Mouse (Mus musculus) limb, embryonic 12.5 days (tissue): ENCODE measurements around the gene Tnfrsf11a. TPM values are rescaled to one million over a fixed set of nuclear protein-coding genes. Genes with fewer than 3 reads are reported as not detected.

Source experiments
- ATAC-seq: fragments of 200-750 bp; cut with Nextera tagmentation; 2 replicates; pipeline ENCODE4 v1.8.0; 2017; ENCODE audit warnings: low read depth, moderate TSS enrichment; ENCODE audit not compliant: insufficient number of reproducible peaks, insufficient read depth, low FRiP score, low TSS enrichment
- H3K27ac ChIP-seq: fragments of 300-500 bp; sonication (generic); 2 replicates; pipeline ENCODE4 v1.5.1; 2016; ENCODE audit warnings: mild to moderate bottlenecking, moderate library complexity
- H3K27me3 ChIP-seq: fragments of 300-500 bp; sonication (generic); 2 replicates; pipeline ENCODE4 v1.6.1; 2016; ENCODE audit warnings: mild to moderate bottlenecking, moderate library complexity
- H3K36me3 ChIP-seq: fragments of 300-500 bp; sonication (generic); 2 replicates; pipeline ENCODE4 v1.6.1; 2016; ENCODE audit warnings: mild to moderate bottlenecking, moderate library complexity
- H3K4me1 ChIP-seq: fragments of 300-500 bp; sonication (generic); replicated peaks from 2 replicates; pipeline ENCODE4 v1.6.1; 2016
- H3K4me2 ChIP-seq: fragments of 300-500 bp; sonication (generic); 2 replicates; pipeline ENCODE4 v1.6.1; 2016; ENCODE audit warnings: mild to moderate bottlenecking, moderate library complexity
- H3K4me3 ChIP-seq: fragments of 300-500 bp; sonication (generic); replicated peaks from 2 replicates; pipeline ENCODE4 v1.5.1; 2016; ENCODE audit warnings: mild to moderate bottlenecking
- H3K9ac ChIP-seq: fragments of 300-500 bp; sonication (generic); replicated peaks from 2 replicates; pipeline ENCODE4 v1.6.1; 2016; ENCODE audit warnings: mild to moderate bottlenecking, moderate library complexity
- H3K9me3 ChIP-seq: fragments of 300-500 bp; sonication (generic); 2 replicates; pipeline ENCODE4 v1.6.1; 2016; ENCODE audit warnings: mild to moderate bottlenecking, moderate library complexity
- WGBS: fragments of 180-500 bp; shearing (Covaris S2); methylation state at CpG from one replicate; pipeline ENCODE4 v1.1.7; 2016; 5-methylcytosine and 5-hydroxymethylcytosine counted together
- polyA plus RNA-seq: library from polyadenylated mRNA; unstranded; fragments of >200 nt; fragmentation: Nextera tagmentation; extraction: Ambion mirVana; gene quantifications from 2 replicates; pipeline ENCODE4 v1.2.1, GENCODE M21; 2016

The Tnfrsf11a gene
- polyA plus RNA-seq, 1 experiment from 2014 or later = 0.44 TPM

DNA sequence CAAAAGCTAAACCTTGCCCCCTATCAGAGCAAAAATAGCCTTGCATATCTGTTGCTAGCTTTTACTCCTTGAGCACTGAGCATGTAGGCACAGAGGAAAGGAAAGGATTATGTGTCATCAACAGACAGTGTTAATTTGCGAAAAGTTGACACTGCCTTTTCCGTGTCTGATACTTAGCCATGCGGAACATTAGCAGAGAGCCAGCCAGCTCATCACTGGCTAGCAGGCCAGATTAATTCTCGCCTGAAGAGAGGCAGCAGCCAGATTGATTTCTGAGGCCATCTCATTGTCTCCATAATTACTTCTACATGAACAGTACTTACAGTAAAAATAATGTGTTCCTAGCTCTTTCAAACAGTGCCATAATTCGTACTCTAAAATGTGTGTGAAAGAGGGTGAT is 48.7 kb downstream of the Tnfrsf11a start:
- H3K27ac ChIP-seq = no peak overlapping the region
- no peak overlapping the region for H3K4me3 ChIP-seq
- 88% methylated on average over 5 of the region's 5 CpGs for WGBS
- no peaks in the 10 kb centered on the region for H3K27me3 ChIP-seq
- no peaks in the 10 kb centered on the region for H3K4me1 ChIP-seq
- no peak overlapping the region for H3K4me2 ChIP-seq
- H3K9ac ChIP-seq = no peak overlapping the region
- H3K36me3 ChIP-seq = no peaks in the 10 kb centered on the region
- ATAC-seq = no peak
- H3K9me3 ChIP-seq = no peaks in the 10 kb centered on the region

DNA sequence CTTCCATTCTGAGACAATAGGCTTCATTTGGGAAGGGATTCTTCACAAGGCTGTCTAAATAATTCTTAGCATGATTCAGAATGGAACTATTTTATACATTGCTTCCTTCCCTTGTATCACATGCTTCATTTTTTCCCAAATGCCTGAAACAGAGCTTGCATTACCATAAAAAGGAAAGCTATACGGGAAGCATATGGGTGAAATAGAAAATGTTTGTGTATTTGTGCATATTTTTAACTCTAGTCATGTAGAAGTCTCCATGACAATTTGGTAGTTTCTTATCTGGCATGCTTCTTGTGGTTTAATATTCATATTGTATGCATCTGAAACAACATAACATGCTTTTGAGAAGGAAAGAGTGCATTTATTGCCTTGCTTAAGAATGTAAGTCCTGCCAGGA is 52.3 kb downstream of the Tnfrsf11a start:
- ATAC-seq = no peak
- Histone ChIP-seq H3K4me2 (no peak overlapping the region), H3K36me3 (no peaks in the 10 kb centered on the region), H3K4me1 (no peaks in the 10 kb centered on the region), H3K9ac (no peak overlapping the region), H3K27me3 (no peaks in the 10 kb centered on the region), H3K27ac (no peak overlapping the region), H3K4me3 (no peak overlapping the region), H3K9me3 (no peaks in the 10 kb centered on the region)
- 92% methylated on average over 1 of the region's 1 CpGs for WGBS

DNA sequence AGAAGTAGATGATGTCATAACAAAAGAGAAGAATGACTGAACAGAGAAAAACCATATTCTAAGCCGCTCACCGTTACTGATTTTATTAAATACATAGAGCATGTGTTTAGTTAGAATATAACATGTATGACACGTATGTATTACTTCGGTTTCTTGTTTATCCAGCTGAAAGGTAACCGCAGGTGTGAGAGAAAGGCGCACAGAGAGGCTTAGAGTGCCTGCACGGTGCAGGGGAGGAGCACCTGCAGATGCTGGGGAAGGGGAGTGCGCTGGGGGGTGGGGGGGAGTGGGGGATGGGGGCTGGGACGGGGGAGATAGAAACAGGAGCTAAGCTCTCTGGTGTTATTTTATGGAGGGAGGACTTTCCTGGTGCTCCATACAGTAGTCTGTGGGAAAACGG is 62.4 kb downstream of the Tnfrsf11a start:
- no peak overlapping the region for H3K4me3 ChIP-seq
- peaks cover 10% of the 10 kb centered on the region for H3K4me1 ChIP-seq
- peaks cover 31% of the 10 kb centered on the region for H3K27me3 ChIP-seq
- H3K9ac ChIP-seq = no peak overlapping the region
- 22% methylated on average over 10 of the region's 10 CpGs for WGBS
- no peak for ATAC-seq
- no peaks in the 10 kb centered on the region for H3K36me3 ChIP-seq
- peak overlapping the region; percentile 50 for H3K4me2 ChIP-seq
- H3K27ac ChIP-seq = no peak overlapping the region
- no peaks in the 10 kb centered on the region for H3K9me3 ChIP-seq

DNA sequence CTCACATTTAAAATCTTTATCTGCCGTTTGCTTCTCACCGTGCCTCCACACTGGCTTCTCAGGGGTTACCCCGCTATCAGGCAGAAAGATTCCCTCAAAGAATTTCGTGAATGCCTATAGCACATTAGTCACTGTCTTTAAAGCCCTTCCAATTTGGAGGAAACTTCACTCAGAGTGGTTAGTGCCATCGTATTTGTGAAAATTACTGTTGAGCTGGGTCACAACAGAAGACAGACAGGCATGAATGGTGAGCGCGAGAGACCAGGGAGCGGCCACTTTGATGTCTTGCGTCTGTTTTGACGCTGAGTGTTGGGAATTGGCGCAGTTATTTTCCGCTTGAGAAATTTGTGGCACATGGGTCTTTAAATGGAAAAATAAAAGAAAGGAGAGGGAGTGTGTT is 62.9 kb downstream of the Tnfrsf11a start:
- WGBS = 3% methylated on average over 12 of the region's 12 CpGs
- no peaks in the 10 kb centered on the region for H3K36me3 ChIP-seq
- peaks cover 31% of the 10 kb centered on the region for H3K27me3 ChIP-seq
- no peak for ATAC-seq
- H3K9ac ChIP-seq = no peak overlapping the region
- H3K4me1 ChIP-seq = peaks cover 10% of the 10 kb centered on the region
- peak overlapping the region; percentile 18; the same call in 1 of the 2 replicates for H3K4me3 ChIP-seq
- H3K27ac ChIP-seq = no peak overlapping the region
- H3K9me3 ChIP-seq = no peaks in the 10 kb centered on the region
- peak overlapping the region; percentile 50 for H3K4me2 ChIP-seq

DNA sequence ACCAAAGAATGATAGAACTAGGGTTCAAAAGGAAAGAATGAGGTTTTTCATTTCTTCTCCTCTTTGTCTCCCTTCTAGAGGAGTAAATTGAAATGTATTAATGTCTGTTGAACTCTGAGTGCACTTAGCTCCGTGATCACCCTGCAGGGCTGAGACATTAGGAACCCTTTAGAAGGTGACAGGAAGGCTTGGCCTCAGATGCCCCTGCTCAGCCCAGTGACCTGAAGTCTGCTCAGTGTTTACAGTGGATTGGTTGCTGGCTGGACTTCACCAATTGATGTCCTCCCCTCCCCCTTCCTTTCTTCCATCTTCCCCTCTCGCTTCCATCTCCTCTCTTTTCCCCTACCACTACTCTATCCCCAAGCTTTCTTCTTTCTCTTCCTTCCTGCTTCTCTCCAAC is 63.3 kb downstream of the Tnfrsf11a start:
- H3K4me2 ChIP-seq = peak overlapping the region; percentile 50
- H3K27me3 ChIP-seq = peaks cover 31% of the 10 kb centered on the region
- H3K4me1 ChIP-seq = peaks cover 10% of the 10 kb centered on the region
- ATAC-seq = no peak
- H3K4me3 ChIP-seq = peak overlapping the region; percentile 18; the same call in 1 of the 2 replicates
- no peaks in the 10 kb centered on the region for H3K36me3 ChIP-seq
- no peak overlapping the region for H3K27ac ChIP-seq
- no peak overlapping the region for H3K9ac ChIP-seq
- no peaks in the 10 kb centered on the region for H3K9me3 ChIP-seq
- WGBS = 6% methylated on average over 2 of the region's 2 CpGs

DNA sequence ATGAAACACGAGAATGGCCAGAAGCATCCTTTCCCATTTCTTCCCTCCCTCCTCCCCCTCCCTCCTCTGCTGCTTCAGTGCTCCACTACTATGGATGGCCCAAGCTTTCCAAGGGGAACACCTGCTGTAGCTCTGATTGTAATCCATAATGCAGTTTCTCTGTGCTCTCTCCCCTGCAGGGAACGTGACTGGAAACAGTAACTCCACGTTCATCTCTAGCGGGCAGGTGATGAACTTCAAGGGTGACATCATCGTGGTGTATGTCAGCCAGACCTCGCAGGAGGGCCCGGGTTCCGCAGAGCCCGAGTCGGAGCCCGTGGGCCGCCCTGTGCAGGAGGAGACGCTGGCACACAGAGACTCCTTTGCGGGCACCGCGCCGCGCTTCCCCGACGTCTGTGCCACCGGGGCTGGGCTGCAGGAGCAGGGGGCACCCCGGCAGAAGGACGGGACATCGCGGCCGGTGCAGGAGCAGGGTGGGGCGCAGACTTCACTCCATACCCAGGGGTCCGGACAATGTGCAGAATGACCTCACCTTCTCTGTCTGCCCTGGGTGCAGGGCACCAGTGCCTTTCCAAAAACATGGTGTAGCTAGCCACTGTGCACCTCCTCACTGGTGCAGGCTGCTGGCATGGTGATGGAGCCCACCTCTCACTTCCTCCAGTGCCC is 64.0 kb downstream of the Tnfrsf11a start:
- H3K27me3 ChIP-seq = peaks cover 31% of the 10 kb centered on the region
- H3K4me2 ChIP-seq = peak overlapping the region; percentile 50
- 8% methylated on average over 28 of the region's 28 CpGs for WGBS
- H3K4me3 ChIP-seq = peak overlapping the region; percentile 29
- H3K27ac ChIP-seq = no peak overlapping the region
- H3K4me1 ChIP-seq = peaks cover 10% of the 10 kb centered on the region
- H3K9me3 ChIP-seq = no peaks in the 10 kb centered on the region
- no peaks in the 10 kb centered on the region for H3K36me3 ChIP-seq
- H3K9ac ChIP-seq = no peak overlapping the region
- peak; percentile 49; the same call in 1 of the 2 replicates for ATAC-seq

DNA sequence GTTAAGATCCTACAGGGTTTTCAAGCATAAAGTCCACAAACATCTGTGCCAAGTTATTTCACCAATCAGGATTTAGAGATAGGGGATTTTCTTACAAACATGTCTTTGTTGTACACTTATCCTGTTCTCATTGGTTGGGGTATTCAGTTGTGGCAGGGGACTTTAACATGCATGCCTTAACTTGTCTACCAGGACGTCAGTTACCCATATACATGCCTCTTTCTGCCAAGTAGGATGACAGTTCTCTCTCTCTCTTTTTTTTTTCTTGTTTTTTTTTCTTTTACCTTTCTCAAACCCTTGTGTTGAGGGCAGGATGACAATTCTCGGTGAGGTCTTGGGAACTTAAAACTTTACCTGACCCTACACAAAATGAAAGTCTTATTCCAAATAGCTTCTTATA is 65.9 kb downstream of the Tnfrsf11a start:
- H3K4me2 ChIP-seq = no peak overlapping the region
- no peaks in the 10 kb centered on the region for H3K9me3 ChIP-seq
- H3K36me3 ChIP-seq = no peaks in the 10 kb centered on the region
- peaks cover 31% of the 10 kb centered on the region for H3K27me3 ChIP-seq
- 88% methylated on average over 2 of the region's 2 CpGs for WGBS
- ATAC-seq = no peak
- no peak overlapping the region for H3K4me3 ChIP-seq
- H3K4me1 ChIP-seq = peaks cover 10% of the 10 kb centered on the region
- H3K27ac ChIP-seq = no peak overlapping the region
- H3K9ac ChIP-seq = no peak overlapping the region

DNA sequence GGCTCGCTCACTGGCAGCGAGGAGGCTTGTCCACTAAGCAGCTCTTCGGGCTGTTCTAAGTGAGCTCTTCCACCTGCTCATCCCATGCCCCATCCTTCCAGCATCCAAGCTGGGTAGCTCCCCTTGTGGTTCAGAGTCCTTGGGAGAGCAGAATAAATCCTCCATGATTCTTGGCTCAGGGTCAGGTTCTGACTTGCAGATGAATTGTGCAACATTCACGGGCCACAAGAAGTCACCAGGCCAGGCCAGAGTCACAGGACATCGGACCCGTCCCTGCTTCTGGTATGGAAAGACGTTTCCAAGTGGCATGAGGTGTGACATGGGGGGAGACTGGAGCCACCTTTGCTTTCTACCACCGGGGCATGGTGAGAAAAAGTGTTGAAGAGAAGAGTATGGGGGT is 68.3 kb downstream of the Tnfrsf11a start:
- ATAC-seq = no peak
- Histone ChIP-seq H3K9me3 (no peaks in the 10 kb centered on the region), H3K9ac (no peak overlapping the region), H3K4me3 (no peak overlapping the region), H3K4me2 (no peak overlapping the region), H3K36me3 (no peaks in the 10 kb centered on the region), H3K27me3 (peaks cover 22% of the 10 kb centered on the region), H3K27ac (no peak overlapping the region), H3K4me1 (peaks cover 5% of the 10 kb centered on the region)
- WGBS = 90% methylated on average over 8 of the region's 8 CpGs

DNA sequence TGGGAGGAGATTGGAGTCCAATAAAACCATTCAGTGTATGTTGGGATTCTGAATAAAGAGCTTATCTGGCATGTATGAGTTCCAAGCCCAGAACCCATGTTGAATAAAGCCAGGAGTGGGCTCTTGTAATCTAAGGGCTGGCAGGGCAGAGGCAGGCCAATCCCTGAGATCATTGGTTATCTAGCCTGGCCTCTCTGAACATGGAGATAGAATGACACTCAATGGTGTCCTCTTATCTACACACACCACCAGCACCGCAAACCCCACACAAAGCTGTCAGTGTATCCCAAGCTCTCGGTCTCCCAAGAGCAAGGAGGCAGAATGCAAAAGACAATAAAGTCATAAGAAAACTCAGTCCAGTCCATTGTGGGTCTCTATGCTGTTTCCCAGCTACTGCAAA is 70.8 kb downstream of the Tnfrsf11a start:
- no peaks in the 10 kb centered on the region for H3K9me3 ChIP-seq
- no peak overlapping the region for H3K4me2 ChIP-seq
- no peaks in the 10 kb centered on the region for H3K36me3 ChIP-seq
- no peaks in the 10 kb centered on the region for H3K27me3 ChIP-seq
- no peaks in the 10 kb centered on the region for H3K4me1 ChIP-seq
- no peak for ATAC-seq
- WGBS = 98% methylated on average over 2 of the region's 2 CpGs
- H3K27ac ChIP-seq = no peak overlapping the region
- no peak overlapping the region for H3K9ac ChIP-seq
- H3K4me3 ChIP-seq = no peak overlapping the region

DNA sequence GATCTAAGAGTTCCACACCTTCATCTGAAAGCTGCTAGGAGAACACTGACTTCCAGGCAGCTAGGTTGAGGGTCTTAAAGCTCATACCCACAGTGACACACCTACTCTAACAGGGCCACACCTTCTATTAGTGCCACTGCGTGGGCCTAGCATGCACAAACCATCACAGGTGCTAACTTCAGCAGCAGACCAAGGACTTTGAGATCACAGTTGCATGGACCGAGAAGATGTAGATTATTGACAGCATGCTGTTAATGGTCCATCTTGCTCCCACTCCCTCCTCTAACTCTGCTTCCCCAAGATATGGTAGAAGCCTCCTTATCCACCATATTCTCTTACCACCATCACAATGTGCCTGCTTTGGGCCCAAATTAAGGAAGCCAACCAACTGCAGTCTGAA is 79.2 kb downstream of the Tnfrsf11a start:
- Histone ChIP-seq H3K27me3 (no peaks in the 10 kb centered on the region), H3K27ac (no peak overlapping the region), H3K9me3 (no peaks in the 10 kb centered on the region), H3K9ac (no peak overlapping the region), H3K4me2 (no peak overlapping the region), H3K4me3 (no peak overlapping the region), H3K4me1 (0 out of 2 replicates have a peak, but pooled peaks cover 5% of the 10 kb centered on the region), H3K36me3 (no peaks in the 10 kb centered on the region)
- WGBS = 81% methylated on average over 2 of the region's 2 CpGs
- ATAC-seq = no peak

DNA sequence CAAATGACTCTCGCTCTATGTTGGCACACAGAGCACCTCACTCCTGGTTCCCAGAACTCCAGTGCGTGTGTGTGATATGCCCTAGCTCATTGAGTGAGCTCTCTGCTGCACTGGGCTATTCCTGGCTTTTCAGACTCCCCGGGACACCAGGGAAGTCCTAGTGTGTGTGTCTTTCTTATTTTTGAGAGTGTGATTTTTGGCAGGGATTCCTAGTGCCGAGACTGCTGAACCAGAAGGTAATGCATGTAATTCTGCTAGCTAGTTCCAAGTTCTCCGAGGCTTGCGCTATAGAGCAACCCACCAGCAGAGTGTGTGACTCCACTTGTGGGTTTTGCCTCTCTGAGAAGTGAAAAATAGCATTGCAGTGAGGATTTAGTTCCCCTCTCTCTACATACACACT is 96.1 kb downstream of the Tnfrsf11a start:
- H3K4me3 ChIP-seq = no peak overlapping the region
- H3K36me3 ChIP-seq = no peaks in the 10 kb centered on the region
- no peak for ATAC-seq
- WGBS = 88% methylated on average over 6 of the region's 6 CpGs
- no peak overlapping the region for H3K4me2 ChIP-seq
- no peaks in the 10 kb centered on the region for H3K9me3 ChIP-seq
- H3K27me3 ChIP-seq = peaks cover 13% of the 10 kb centered on the region; the same call in 1 of the 2 replicates
- no peak overlapping the region for H3K27ac ChIP-seq
- H3K4me1 ChIP-seq = peaks cover 10% of the 10 kb centered on the region
- H3K9ac ChIP-seq = no peak overlapping the region

DNA sequence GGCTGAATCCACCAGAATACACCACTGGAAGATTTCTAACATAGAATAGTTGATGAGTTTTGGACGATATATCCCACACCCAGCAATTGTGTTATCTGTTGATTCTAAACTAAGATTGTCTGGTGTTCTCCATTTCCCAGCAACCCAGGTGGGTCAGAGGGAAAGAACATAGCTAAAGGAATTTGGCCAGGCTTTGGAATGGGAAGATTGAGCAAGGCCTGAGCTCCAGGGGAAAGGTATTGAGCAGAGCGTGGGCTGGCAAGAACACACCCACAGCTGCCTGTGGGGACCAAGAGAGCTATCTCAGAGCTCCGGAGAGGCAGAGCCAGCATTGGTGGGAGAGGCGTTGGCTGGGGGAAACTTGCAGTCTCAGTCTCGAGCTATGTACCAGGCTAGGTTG is 97.3 kb downstream of the Tnfrsf11a start:
- Histone ChIP-seq H3K4me3 (no peak overlapping the region), H3K9me3 (no peaks in the 10 kb centered on the region), H3K4me2 (no peak overlapping the region), H3K27me3 (peaks cover 15% of the 10 kb centered on the region; the same call in 1 of the 2 replicates), H3K27ac (no peak overlapping the region), H3K36me3 (no peaks in the 10 kb centered on the region), H3K4me1 (peaks cover 10% of the 10 kb centered on the region), H3K9ac (no peak overlapping the region)
- WGBS = 86% methylated on average over 5 of the region's 5 CpGs
- ATAC-seq = no peak
